Mouse (Mus musculus) heart, embryonic 16.5 days (tissue): ENCODE measurements around the gene Fbxo9. TPM values are rescaled to one million over a fixed set of nuclear protein-coding genes. Genes with fewer than 3 reads are reported as not detected.
A peak's percentile ranks its signal among the peaks of the same experiment; 100 is the strongest.
"Not testable (repeated sequence)": the region's sequence is repeated elsewhere in the genome, so short reads cannot be mapped to it uniquely, and the experiment has no call there.

ENCODE experiments used
- ATAC-seq: fragments of 200-750 bp; cut with Nextera tagmentation; replicated peaks from 2 replicates; pipeline ENCODE4 v1.8.0; 2017; ENCODE audit warnings: moderate number of reproducible peaks; ENCODE audit not compliant: insufficient read depth, low FRiP score; ENCODE audit errors: extremely low read depth
- H3K27ac ChIP-seq: fragments of 300-500 bp; sonication (generic); 2 replicates; pipeline ENCODE4 v1.5.1; 2014; ENCODE audit warnings: mild to moderate bottlenecking, low read length, control low read depth, moderate library complexity
- H3K27me3 ChIP-seq: fragments of 300-500 bp; sonication (generic); 2 replicates; pipeline ENCODE4 v1.6.1; 2014; ENCODE audit warnings: low read length, mixed read lengths; ENCODE audit not compliant: control insufficient read depth, insufficient read depth
- H3K36me3 ChIP-seq: fragments of 300-500 bp; sonication (generic); 2 replicates; pipeline ENCODE4 v1.6.1; 2014; ENCODE audit not compliant: control insufficient read depth, insufficient read depth
- H3K4me1 ChIP-seq: fragments of 300-500 bp; sonication (generic); 2 replicates; pipeline ENCODE4 v1.6.1; 2014; ENCODE audit warnings: low read length, mixed read lengths; ENCODE audit not compliant: control insufficient read depth, insufficient read depth
- H3K4me2 ChIP-seq: fragments of 300-500 bp; sonication (generic); 2 replicates; pipeline ENCODE4 v1.6.1; 2014; ENCODE audit warnings: low read depth, mild to moderate bottlenecking, control low read depth, low read length
- H3K4me3 ChIP-seq: fragments of 300-500 bp; sonication (generic); 2 replicates; pipeline ENCODE4 v1.5.1; 2014; ENCODE audit warnings: mild to moderate bottlenecking, control low read depth, low read length
- H3K9ac ChIP-seq: fragments of 300-500 bp; sonication (generic); 2 replicates; pipeline ENCODE4 v1.6.1; 2014; ENCODE audit warnings: low read length, control low read depth
- H3K9me3 ChIP-seq: fragments of 300-500 bp; sonication (generic); replicated peaks from 2 replicates; pipeline ENCODE4 v1.6.1; 2016; ENCODE audit warnings: low read length; ENCODE audit not compliant: control insufficient read depth
- WGBS: fragments of 180-500 bp; shearing (Covaris S2); extraction: QIAGEN DNeasy Blood & Tissue Kit; methylation state at CpG from one replicate; pipeline ENCODE4 v1.1.7; 2014; 5-methylcytosine and 5-hydroxymethylcytosine counted together
- polyA plus RNA-seq: library from polyadenylated mRNA; unstranded; fragments of >200 nt; fragmentation: Nextera tagmentation; extraction: Ambion mirVana; gene quantifications from 2 replicates; pipeline ENCODE4 v1.2.1, GENCODE M21; 2015

Gene Fbxo9
- polyA plus RNA-seq = 41.1 and 47.3 TPM in 2 replicates

DNA sequence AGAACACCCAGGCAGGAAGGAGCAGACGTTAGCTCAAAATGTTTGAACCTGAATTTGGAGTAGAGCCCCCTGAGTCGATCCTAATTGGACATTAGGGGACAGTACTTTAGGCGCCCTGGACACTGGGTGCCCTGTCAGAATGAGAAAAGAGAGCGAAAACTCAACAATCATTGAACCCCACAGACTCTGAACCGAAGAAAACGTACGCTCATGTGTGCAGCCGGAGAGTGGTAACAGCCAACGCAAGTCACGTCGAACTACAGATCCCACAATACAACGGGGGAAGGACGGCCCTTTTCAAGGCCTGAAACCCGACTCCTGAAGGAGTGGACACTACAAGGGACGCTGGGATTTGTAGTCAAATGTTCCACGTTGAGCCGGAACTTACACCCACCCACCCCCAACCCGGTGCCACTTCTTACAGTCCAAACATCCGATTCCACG is at the start of gene Fbxo9, which contains the start of gene Ick:
Fbxo9 (minus strand) TSS at position 270 of the 444 bp plus-strand sequence.
Ick (plus strand) TSS at position 397 of the 444 bp plus-strand sequence.
- Histone ChIP-seq H3K4me1 (peaks cover 16% of the 10 kb centered on the region), H3K9me3 (no peaks in the 10 kb centered on the region)
- under 1% methylated on average over 20 of the region's 20 CpGs for WGBS

GRCm38 (mm10) chr9:78157221-78157620 is 48.4 kb upstream of the Fbxo9 start:
- Histone ChIP-seq H3K4me1 (peaks cover 13% of the 10 kb centered on the region), H3K27me3 (no peaks in the 10 kb centered on the region), H3K9ac (no peak overlapping the region), H3K4me2 (no peak overlapping the region), H3K9me3 (no peaks in the 10 kb centered on the region), H3K4me3 (no peak overlapping the region), H3K27ac (no peak overlapping the region), H3K36me3 (peaks cover 41% of the 10 kb centered on the region)
- ATAC-seq = no peak
- WGBS = 78% methylated on average over 1 of the region's 1 CpGs

More for the DNA sequence above, at the start of gene Fbxo9, which contains the start of gene Ick:
- peak within 1 kb of the TSS; percentile 94 for H3K27ac ChIP-seq
- peak within 1 kb of the TSS; percentile 96 for H3K9ac ChIP-seq
- H3K4me2 ChIP-seq = peak within 1 kb of the TSS; percentile 67
- no peaks in the 10 kb centered on the region for H3K27me3 ChIP-seq
- peak within 1 kb of the TSS; percentile 94 for H3K4me3 ChIP-seq
- peaks cover 4% of the 10 kb centered on the region for H3K36me3 ChIP-seq
- peak; percentile 86 for ATAC-seq

DNA sequence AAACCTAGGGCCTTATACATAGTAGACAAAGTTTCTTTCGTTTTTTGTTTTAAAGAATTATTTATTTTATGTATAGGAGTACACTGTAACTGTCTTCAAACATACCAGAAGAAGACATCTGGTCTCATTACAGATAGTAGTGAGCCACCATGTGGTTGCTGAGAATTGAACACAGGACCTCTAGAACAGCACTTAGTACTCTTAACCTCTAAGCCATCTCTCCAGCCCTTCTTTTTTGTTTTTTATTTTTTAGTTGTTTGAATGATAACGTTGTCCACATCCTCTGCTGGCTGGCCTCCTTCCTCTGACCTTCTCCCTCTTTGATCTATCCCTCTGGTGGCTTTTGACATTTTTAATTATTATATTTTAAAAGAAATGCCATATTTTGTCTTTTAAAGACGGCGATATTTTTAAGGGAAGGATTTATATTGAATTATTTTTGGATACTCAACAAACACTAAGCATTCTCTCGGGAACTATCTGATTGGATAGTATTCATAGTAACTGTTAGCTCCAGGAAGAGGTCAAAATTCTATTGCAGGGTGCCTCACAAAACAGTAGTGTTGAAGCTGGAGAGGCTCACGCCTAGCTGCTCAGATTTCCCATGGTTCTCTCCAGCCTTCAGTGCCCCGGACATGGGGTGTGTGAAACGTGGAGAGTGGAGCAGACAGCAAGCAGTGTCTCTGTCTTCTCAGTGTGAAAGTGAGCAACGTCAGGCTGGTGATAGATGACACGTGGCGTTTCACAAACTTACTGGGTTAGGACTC is 45.5 kb upstream of the Fbxo9 start:
- ATAC-seq = peak; percentile 71; the same call in 1 of the 2 replicates
- no peak overlapping the region for H3K4me2 ChIP-seq
- H3K4me1 ChIP-seq = peaks cover 10% of the 10 kb centered on the region
- no peaks in the 10 kb centered on the region for H3K9me3 ChIP-seq
- peaks cover 19% of the 10 kb centered on the region for H3K36me3 ChIP-seq
- H3K27me3 ChIP-seq = no peaks in the 10 kb centered on the region
- H3K9ac ChIP-seq = no peak overlapping the region
- H3K4me3 ChIP-seq = no peak overlapping the region
- WGBS = 52% methylated on average over 11 of the region's 11 CpGs
- peak overlapping the region; percentile 69 for H3K27ac ChIP-seq

GRCm38 (mm10) chr9:78149770-78150169 is 40.9 kb upstream of the Fbxo9 start:
- H3K4me2 ChIP-seq, H3K27ac ChIP-seq, H3K4me3 ChIP-seq, H3K9me3 ChIP-seq, H3K9ac ChIP-seq, H3K36me3 ChIP-seq, ATAC-seq, H3K27me3 ChIP-seq: not testable (repeated sequence)
- peaks cover 13% of the 10 kb centered on the region for H3K4me1 ChIP-seq
- WGBS = 90% methylated on average over 2 of the region's 2 CpGs

DNA sequence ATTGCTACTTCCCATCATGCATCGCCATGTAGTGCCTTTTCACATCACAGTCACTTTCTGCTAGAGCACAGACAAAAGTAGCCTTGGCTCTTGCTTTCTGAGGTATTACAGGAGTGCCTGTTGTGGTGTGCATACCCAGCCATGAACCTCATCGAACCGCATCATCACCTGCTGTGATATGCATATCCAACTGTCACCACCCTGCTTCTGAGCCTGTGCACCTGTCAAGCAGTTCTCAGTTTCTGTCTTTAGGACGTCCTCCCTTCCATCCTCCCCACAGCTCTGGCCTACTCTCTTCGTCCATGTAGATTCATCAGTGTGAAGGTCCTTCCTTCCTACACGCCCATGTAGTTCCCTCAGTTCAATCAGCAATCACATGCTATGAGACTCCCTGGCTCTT is 39.3 kb upstream of the Fbxo9 start:
- WGBS = 74% methylated on average over 6 of the region's 6 CpGs
- no peak overlapping the region for H3K27ac ChIP-seq
- H3K4me3 ChIP-seq = no peak overlapping the region
- H3K9ac ChIP-seq = no peak overlapping the region
- H3K36me3 ChIP-seq = 0 out of 2 replicates have a peak, but pooled peaks cover 5% of the 10 kb centered on the region
- H3K27me3 ChIP-seq = no peaks in the 10 kb centered on the region
- H3K4me1 ChIP-seq = peaks cover 14% of the 10 kb centered on the region
- no peak for ATAC-seq
- H3K9me3 ChIP-seq = no peaks in the 10 kb centered on the region
- no peak overlapping the region for H3K4me2 ChIP-seq

DNA sequence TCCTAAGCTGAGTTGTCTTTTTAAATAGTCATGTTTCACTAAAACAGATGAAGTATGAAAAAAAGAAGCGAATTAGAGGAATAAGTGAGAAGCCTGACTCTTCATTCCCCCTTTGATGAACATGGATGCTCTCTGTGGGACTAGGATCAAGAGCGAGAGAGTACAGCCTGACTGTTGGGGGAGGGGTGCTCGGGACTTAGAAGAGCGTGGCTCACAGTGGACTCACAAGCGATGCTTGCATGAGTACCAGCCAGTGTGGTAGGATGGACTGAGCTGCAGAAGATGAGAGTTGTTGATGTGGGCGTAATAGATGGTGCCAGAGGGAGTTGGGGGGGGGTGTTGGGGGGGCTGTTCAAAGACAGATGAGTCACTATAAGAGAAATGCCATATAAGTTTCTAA is 37.8 kb upstream of the Fbxo9 start:
- Histone ChIP-seq H3K36me3 (peaks cover 14% of the 10 kb centered on the region), H3K9me3 (peaks cover 8% of the 10 kb centered on the region), H3K4me2 (no peak overlapping the region), H3K9ac (no peak overlapping the region), H3K27ac (no peak overlapping the region), H3K4me1 (peaks cover 14% of the 10 kb centered on the region), H3K4me3 (no peak overlapping the region), H3K27me3 (no peaks in the 10 kb centered on the region)
- ATAC-seq = no peak
- 85% methylated on average over 6 of the region's 6 CpGs for WGBS

GRCm38 (mm10) chr9:78146099-78146498 is 37.2 kb upstream of the Fbxo9 start:
- H3K4me3 ChIP-seq = no peak overlapping the region
- no peak for ATAC-seq
- H3K4me1 ChIP-seq = peaks cover 14% of the 10 kb centered on the region
- H3K4me2 ChIP-seq = no peak overlapping the region
- peaks cover 8% of the 10 kb centered on the region for H3K9me3 ChIP-seq
- peaks cover 20% of the 10 kb centered on the region for H3K36me3 ChIP-seq
- no peak overlapping the region for H3K9ac ChIP-seq
- WGBS = 52% methylated on average over 4 of the region's 4 CpGs
- H3K27me3 ChIP-seq = no peaks in the 10 kb centered on the region
- H3K27ac ChIP-seq = no peak overlapping the region

DNA sequence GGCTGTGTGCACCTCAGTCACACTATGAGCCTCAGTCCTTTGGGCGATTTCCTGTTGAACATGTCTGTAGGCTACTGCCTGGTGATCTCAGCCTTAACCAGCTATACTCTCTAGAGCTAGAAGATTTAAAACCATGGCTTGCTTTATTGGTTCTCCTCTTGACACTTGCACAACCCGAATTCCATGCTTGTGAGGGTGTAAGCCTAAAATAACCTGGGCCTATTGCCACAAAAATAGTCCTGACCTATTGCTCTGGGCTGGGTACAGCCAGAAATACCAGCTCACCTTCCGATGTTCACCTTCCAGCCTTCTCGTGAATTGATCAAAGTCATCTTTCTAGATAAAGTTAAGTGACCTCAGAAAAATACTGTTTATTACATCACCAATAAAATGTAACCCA is 30.6 kb upstream of the Fbxo9 start:
- Histone ChIP-seq H3K27me3 (no peaks in the 10 kb centered on the region), H3K9ac (no peak overlapping the region), H3K4me2 (no peak overlapping the region), H3K4me3 (no peak overlapping the region), H3K36me3 (peaks cover 28% of the 10 kb centered on the region), H3K27ac (peak overlapping the region; percentile 87), H3K9me3 (peaks cover 8% of the 10 kb centered on the region), H3K4me1 (peaks cover 7% of the 10 kb centered on the region)
- WGBS = 47% methylated on average over 4 of the region's 4 CpGs
- peak; percentile 86 for ATAC-seq

DNA sequence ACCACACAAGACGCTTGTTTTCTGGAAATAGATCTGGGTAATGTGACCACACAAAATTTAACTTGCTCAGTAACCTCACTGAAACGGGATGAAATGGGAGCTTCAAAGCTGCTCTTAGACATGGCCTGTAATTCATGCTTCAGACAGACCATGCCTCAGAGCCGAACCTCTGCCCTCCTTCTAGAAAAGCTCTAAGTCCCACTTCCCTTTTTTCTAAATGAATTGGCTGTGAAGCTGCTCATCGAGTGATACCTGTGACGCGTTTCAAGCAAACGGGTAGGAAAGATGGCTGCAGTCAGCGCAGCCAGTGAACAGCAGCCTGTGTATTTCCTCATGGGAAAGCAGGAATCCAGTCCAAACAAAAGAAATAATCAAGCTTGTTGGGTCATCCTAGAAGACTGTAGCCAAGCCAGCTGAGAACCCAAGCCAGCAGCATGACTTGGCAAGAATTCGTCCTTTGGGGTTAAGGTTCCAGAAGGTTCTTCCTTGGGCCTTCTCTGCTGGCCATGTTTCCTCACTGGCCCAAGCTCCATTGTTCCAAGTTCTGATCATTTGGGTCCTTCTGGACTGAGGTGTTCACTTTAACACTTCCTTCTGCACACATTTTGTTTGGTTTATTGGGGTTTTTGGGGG is 29.3 kb upstream of the Fbxo9 start:
- WGBS = 88% methylated on average over 9 of the region's 9 CpGs
- Histone ChIP-seq H3K36me3 (peaks cover 29% of the 10 kb centered on the region), H3K4me2 (no peak overlapping the region)

More for the DNA sequence above, 29.3 kb upstream of the Fbxo9 start:
- H3K9me3 ChIP-seq = peaks cover 8% of the 10 kb centered on the region
- H3K27me3 ChIP-seq = no peaks in the 10 kb centered on the region
- H3K4me1 ChIP-seq = peaks cover 5% of the 10 kb centered on the region
- no peak for ATAC-seq
- H3K27ac ChIP-seq = no peak overlapping the region
- no peak overlapping the region for H3K9ac ChIP-seq
- no peak overlapping the region for H3K4me3 ChIP-seq
